Mouse (Mus musculus): Measurements from ENCODE around the gene Adat2. TPM values are rescaled to one million over a fixed set of nuclear protein-coding genes. Genes with fewer than 3 reads are reported as not detected.

Adat2 gene
- 1.3 TPM in 1 of 2 replicates, not detected in the other for polyA plus RNA-seq (2012; ENCODE audit: insufficient read depth, low replicate concordance)

DNA sequence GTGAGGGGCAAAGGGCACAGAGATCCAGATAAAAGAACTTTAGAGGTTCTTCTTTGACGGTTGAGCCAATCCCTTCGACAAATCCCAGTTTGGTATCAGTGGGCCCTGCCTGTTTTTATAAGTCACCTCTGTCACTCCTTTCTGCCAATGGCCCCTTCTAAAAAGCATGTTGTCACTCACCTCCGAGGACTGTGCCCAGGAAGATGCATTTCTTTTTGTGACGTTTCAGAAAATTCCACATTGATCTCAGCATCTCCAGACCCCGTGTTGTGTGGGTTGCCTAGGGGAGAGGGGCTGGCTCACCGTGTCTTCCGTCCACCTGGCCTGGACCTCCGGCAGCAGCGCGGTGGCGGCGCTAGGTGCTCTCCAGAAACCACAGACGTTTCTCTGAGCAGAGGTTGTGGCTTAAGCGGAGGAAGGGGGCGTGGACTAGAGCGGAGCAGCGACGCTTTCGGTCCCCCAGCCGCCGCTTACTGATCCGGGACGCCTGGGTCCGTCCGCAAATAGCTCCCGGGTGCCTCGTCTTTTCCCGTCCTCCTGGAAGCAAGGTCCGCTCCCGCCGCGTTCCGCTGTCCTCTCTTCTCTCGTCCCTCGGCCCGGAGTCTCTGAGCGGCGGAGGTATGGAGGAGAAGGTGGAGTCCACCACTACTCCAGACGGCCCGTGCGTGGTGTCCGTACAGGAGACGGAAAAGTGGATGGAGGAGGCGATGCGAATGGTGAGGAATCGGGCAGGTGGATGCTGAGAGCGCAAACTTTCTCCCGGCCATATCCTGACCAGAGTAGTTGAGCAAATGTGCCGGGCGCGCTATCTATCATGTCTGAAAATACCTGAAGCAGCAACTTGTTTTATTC lies at the start of gene Adat2, which contains the start of gene Pex3:
Gene Adat2, plus strand, starts transcription at position 249 of the 852 bp plus-strand sequence.
Gene Pex3, minus strand, starts transcription at position 497 of the 852 bp plus-strand sequence.
- TF ChIP-seq FLI1 (IDR thresholded peaks at IDR 0.05; ENCODE audit: low read length) (no peak), GATA1 (IDR thresholded peaks at IDR 0.05; ENCODE audit: borderline replicate concordance, low read length) (no peak)
- Histone ChIP-seq H3K9me3 (no peaks in the 10 kb centered on the region), H3K4me1 (peaks cover 9% of the 10 kb centered on the region; the same call in 1 of the 2 replicates), H3K27me3 (replicated peaks) (no peaks in the 10 kb centered on the region), H3K4me3 (replicated peaks) (peak within 1 kb of the TSS; percentile 99), H3K36me3 (replicated peaks; ENCODE audit: low read length) (peaks cover 13% of the 10 kb centered on the region)

DNA sequence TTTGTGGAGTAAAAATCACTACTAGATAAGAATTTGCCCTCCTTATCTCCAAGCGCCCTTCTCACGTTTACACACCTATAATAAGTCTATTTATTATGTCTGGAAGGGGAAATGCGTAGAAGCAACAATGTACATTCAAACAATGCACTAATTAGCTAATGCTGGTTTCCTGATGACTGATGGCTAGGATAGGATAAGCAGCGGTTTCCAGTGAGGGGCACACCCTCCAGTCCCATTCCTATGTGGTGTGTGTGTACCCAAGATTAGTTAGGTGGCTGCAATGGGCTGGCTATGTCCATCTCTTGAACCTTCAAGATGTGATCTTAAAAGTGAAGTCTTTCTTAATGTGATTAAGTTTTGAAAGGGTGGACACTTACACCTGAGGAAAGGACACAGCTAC lies 30.8 kb upstream of the Adat2 start:
- H3K4me3 ChIP-seq (replicated peaks): no peak overlapping the region
- peaks cover 8% of the 10 kb centered on the region for H3K4me1 ChIP-seq
- TF ChIP-seq FLI1 (IDR thresholded peaks at IDR 0.05; ENCODE audit: low read length) (no peak), GATA1 (IDR thresholded peaks at IDR 0.05; ENCODE audit: borderline replicate concordance, low read length) (no peak)
- H3K9me3 ChIP-seq: no peaks in the 10 kb centered on the region
- no peaks in the 10 kb centered on the region for H3K27me3 ChIP-seq (replicated peaks)
- peaks cover 14% of the 10 kb centered on the region for H3K36me3 ChIP-seq (replicated peaks; ENCODE audit: low read length)

DNA sequence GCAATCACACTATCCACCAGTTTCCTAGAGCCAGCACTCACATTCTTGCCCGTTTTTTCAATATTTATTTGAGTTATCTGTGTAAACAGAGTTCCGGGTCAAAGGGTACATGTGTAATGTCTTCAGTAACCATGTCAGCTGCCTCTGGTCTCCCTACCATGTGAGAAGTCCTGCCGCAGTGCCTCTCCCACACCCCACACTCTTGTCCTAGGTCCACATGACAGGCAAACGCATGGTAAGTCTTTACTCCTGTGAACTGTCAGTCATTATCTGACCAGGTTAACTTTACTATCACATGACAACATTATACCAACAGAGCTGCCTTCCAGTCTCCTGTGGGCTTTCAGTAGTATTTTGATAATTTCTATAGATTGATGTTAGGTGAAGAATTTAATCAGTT lies 24.5 kb upstream of the Adat2 start:
- TF ChIP-seq FLI1 (IDR thresholded peaks at IDR 0.05; ENCODE audit: low read length) (no peak), GATA1 (IDR thresholded peaks at IDR 0.05; ENCODE audit: borderline replicate concordance, low read length) (no peak)
- H3K27me3 ChIP-seq (replicated peaks): no peaks in the 10 kb centered on the region
- H3K36me3 ChIP-seq (replicated peaks; ENCODE audit: low read length): peaks cover 54% of the 10 kb centered on the region
- H3K9me3 ChIP-seq: no peaks in the 10 kb centered on the region
- peaks cover 4% of the 10 kb centered on the region for H3K4me1 ChIP-seq
- no peak overlapping the region for H3K4me3 ChIP-seq (replicated peaks)

GRCm38 (mm10) chr10:13534751-13535150 lies 17.9 kb upstream of the Adat2 start:
- Histone ChIP-seq H3K27me3 (replicated peaks) (no peaks in the 10 kb centered on the region), H3K36me3 (replicated peaks; ENCODE audit: low read length) (peaks cover 61% of the 10 kb centered on the region), H3K4me1 (peaks cover 4% of the 10 kb centered on the region), H3K4me3 (replicated peaks) (no peak overlapping the region), H3K9me3 (no peaks in the 10 kb centered on the region)
- TF ChIP-seq FLI1 (IDR thresholded peaks at IDR 0.05; ENCODE audit: low read length) (no peak), GATA1 (IDR thresholded peaks at IDR 0.05; ENCODE audit: borderline replicate concordance, low read length) (no peak)

DNA sequence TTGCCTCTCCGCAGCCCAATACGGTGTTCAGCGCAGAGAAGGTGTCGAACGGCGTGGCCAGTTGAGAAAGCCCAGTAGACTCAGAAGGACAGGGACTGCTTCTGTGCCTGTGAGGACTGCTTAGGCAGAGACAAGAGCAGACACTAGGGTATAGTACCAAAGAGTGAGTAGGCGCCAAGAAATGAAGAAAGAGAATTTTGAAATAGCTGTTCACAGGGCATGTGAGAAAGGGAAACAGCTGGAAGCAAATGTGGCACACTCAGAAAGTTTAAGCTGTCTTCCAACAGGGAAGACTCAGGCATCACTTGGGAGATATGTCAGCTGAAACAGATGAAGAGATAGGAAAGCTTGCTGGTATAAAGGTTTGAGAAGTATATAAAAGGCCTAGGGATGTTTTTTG lies 16.0 kb upstream of the Adat2 start:
- Histone ChIP-seq H3K27me3 (replicated peaks) (no peaks in the 10 kb centered on the region), H3K36me3 (replicated peaks; ENCODE audit: low read length) (peaks cover 60% of the 10 kb centered on the region)

GRCm38 (mm10) chr10:13539769-13540333 lies 12.8 kb upstream of the Adat2 start:
- Histone ChIP-seq H3K4me1 (peaks cover 4% of the 10 kb centered on the region), H3K27me3 (replicated peaks) (no peaks in the 10 kb centered on the region), H3K4me3 (replicated peaks) (no peak overlapping the region), H3K36me3 (replicated peaks; ENCODE audit: low read length) (peaks cover 61% of the 10 kb centered on the region), H3K9me3 (no peaks in the 10 kb centered on the region)
- TF ChIP-seq GATA1 (IDR thresholded peaks at IDR 0.05; ENCODE audit: borderline replicate concordance, low read length): no peak
- TF ChIP-seq FLI1 (IDR thresholded peaks at IDR 0.05; ENCODE audit: low read length): no peak

More for the DNA sequence above, 16.0 kb upstream of the Adat2 start:
- Histone ChIP-seq H3K4me3 (replicated peaks) (no peak overlapping the region), H3K9me3 (no peaks in the 10 kb centered on the region), H3K4me1 (peaks cover 4% of the 10 kb centered on the region)
- TF ChIP-seq FLI1 (IDR thresholded peaks at IDR 0.05; ENCODE audit: low read length) (no peak), GATA1 (IDR thresholded peaks at IDR 0.05; ENCODE audit: borderline replicate concordance, low read length) (no peak)

DNA sequence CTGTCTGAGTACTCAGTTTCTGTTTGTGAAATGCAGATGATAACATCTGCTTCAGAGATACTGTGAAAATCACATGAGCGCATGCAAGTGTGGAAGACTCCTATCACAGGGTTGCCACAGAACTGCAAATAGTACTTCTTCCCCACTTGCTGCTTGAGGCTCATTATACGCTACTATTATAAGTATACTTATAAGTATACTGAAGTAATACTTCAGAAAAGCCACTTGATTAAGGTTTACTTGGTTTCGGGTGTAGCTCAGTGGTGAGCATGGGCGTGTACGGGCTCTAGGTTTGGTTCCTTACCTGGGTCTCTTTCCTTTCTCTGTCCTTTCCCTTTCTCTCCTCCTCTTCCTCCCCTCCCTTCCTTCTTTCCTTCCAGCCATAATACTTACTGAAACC lies 11.0 kb upstream of the Adat2 start:
- Histone ChIP-seq H3K4me3 (replicated peaks) (no peak overlapping the region), H3K27me3 (replicated peaks) (no peaks in the 10 kb centered on the region), H3K4me1 (peaks cover 8% of the 10 kb centered on the region), H3K36me3 (replicated peaks; ENCODE audit: low read length) (peaks cover 58% of the 10 kb centered on the region), H3K9me3 (no peaks in the 10 kb centered on the region)
- TF ChIP-seq FLI1 (IDR thresholded peaks at IDR 0.05; ENCODE audit: low read length): no peak
- no peak for TF ChIP-seq GATA1 (IDR thresholded peaks at IDR 0.05; ENCODE audit: borderline replicate concordance, low read length)

- Histone ChIP-seq H3K27me3 (replicated peaks) (no peaks in the 10 kb centered on the region), H3K9me3 (no peaks in the 10 kb centered on the region), H3K36me3 (replicated peaks; ENCODE audit: low read length) (peaks cover 19% of the 10 kb centered on the region), H3K4me3 (replicated peaks) (peak overlapping the region; percentile 99), H3K4me1 (peaks cover 9% of the 10 kb centered on the region; the same call in 1 of the 2 replicates)
- TF ChIP-seq GATA1 (IDR thresholded peaks at IDR 0.05; ENCODE audit: borderline replicate concordance, low read length) (no peak), FLI1 (IDR thresholded peaks at IDR 0.05; ENCODE audit: low read length) (no peak)
These were observed 848 bp downstream of the Adat2 start for GRCm38 (mm10) chr10:13553498-13553985.

DNA sequence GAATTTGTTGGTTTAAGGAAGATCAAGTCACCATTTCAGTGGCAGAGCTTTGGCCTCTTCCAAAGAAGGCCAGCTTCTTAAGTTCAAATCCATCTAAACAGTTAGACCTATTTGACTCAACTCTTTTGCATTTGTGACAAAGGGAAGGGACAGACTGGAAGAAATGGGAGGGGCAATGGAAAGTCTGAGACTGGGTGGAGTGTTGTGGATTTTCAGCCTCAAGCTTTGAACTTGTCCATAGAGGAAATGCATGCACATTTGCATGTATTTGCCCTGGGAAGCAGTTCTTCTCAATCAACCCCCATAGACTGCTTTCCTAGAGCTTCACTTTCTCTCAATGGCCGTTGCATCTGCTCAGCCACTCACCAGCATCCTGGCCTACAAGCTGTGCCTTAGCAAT lies 1.6 kb downstream of the Adat2 start:
- TF ChIP-seq FLI1 (IDR thresholded peaks at IDR 0.05; ENCODE audit: low read length) (no peak), GATA1 (IDR thresholded peaks at IDR 0.05; ENCODE audit: borderline replicate concordance, low read length) (no peak)
- H3K4me3 ChIP-seq (replicated peaks): no peak overlapping the region
- peaks cover 27% of the 10 kb centered on the region for H3K36me3 ChIP-seq (replicated peaks; ENCODE audit: low read length)
- no peaks in the 10 kb centered on the region for H3K27me3 ChIP-seq (replicated peaks)
- peaks cover 9% of the 10 kb centered on the region; the same call in 1 of the 2 replicates for H3K4me1 ChIP-seq
- H3K9me3 ChIP-seq: no peaks in the 10 kb centered on the region

Data from megakaryocyte, embryonic 14.5 days (primary cell).